Mouse (Mus musculus) inflammation-experienced regulatory T-cells (primary cell): ENCODE results near the gene Bola1. TPM values are rescaled to one million over a fixed set of nuclear protein-coding genes. Genes with fewer than 3 reads are reported as not detected.

Source experiments
- polyA plus RNA-seq, 2 experiments: library from polyadenylated mRNA; unstranded; fragments of 100-300 nt; shearing (Covaris generic); gene quantifications; one replicate each; pipeline ENCODE4 v1.2.1; 2017

Bola1 gene
- polyA plus RNA-seq, 2 experiments from 2014 or later = 23.2 to 32.3 TPM

Other genes with a start within 250 kb of the Bola1 start
- gene Plekho1, start 223.7 kb downstream of the Bola1 start, polyA plus RNA-seq = 10 to 100 TPM; 11.5 to 14.0 TPM
- 10 to 100 TPM; 22.0 to 26.8 TPM for gene Vps45, start 161.2 kb downstream of the Bola1 start, polyA plus RNA-seq
- 10 to 100 TPM; 16.6 to 20.0 TPM for gene Otud7b, start 115.2 kb downstream of the Bola1 start, polyA plus RNA-seq
- gene Mtmr11, start 57.7 kb downstream of the Bola1 start, polyA plus RNA-seq = 1 to 10 TPM in 1 of 2 experiments, under 1 TPM in 1; 0.95 to 3.8 TPM
- 100 to 1,000 TPM; 127 to 153 TPM for gene Sf3b4, start 47.4 kb downstream of the Bola1 start, polyA plus RNA-seq
- 1 to 10 TPM; 2.4 to 2.7 TPM for gene Sv2a, start 38.6 kb downstream of the Bola1 start, polyA plus RNA-seq
- gene Hist2h2ab, start 156 bp upstream of the Bola1 start, polyA plus RNA-seq = 1 to 10 TPM in 1 of 2 experiments, under 1 TPM in 1; 0.87 to 3.8 TPM
- 10 to 100 TPM in 1 of 2 experiments, 1 to 10 TPM in 1; 8.1 to 16.9 TPM for gene Hist2h2ac, start 1.2 kb upstream of the Bola1 start, polyA plus RNA-seq
- 1 to 10 TPM; 4.7 to 5.5 TPM for gene Hist2h2be, start 1.4 kb upstream of the Bola1 start, polyA plus RNA-seq
- gene Hist2h3c2, start 19.4 kb upstream of the Bola1 start, polyA plus RNA-seq = 1 to 10 TPM in 1 of 2 experiments, under 1 TPM in 1; 0.34 to 1.4 TPM
- 100 to 1,000 TPM in 1 of 2 experiments, 10 to 100 TPM in 1; 64.9 to 115 TPM for gene Hist2h2aa2, start 20.6 kb upstream of the Bola1 start, polyA plus RNA-seq
- 1 to 10 TPM in 1 of 2 experiments, not detected in 1; 1.5 TPM for gene Hist2h2aa1, start 25.8 kb upstream of the Bola1 start, polyA plus RNA-seq
- gene Hist2h3c1, start 27.0 kb upstream of the Bola1 start, polyA plus RNA-seq = not detected
- 1 to 10 TPM; 5.2 to 5.3 TPM for gene Hist2h4, start 43.6 kb upstream of the Bola1 start, polyA plus RNA-seq
- gene Hist2h3b, start 48.9 kb upstream of the Bola1 start, polyA plus RNA-seq = 10 to 100 TPM in 1 of 2 experiments, 1 to 10 TPM in 1; 8.0 to 10.3 TPM
- 10 to 100 TPM in 1 of 2 experiments, 1 to 10 TPM in 1; 8.1 to 21.6 TPM for gene Hist2h2bb, start 50.0 kb upstream of the Bola1 start, polyA plus RNA-seq
- gene Fcgr1, start 74.3 kb upstream of the Bola1 start, polyA plus RNA-seq = not detected
- 1 to 10 TPM in 1 of 2 experiments, not detected in 1; 1.5 TPM for gene BC107364, start 232.6 kb upstream of the Bola1 start, polyA plus RNA-seq